In genomic region chr11:51533128-51533533, GRCm38 (mm10) we compare ENCODE assay signal across 18 mouse cellular contexts. TPM values are rescaled to one million over a fixed set of nuclear protein-coding genes. Genes with fewer than 3 reads are reported as not detected.
DNase-seq lines count a peak whose midpoint lies in the region; ATAC-seq and TF ChIP-seq lines count a peak whose summit lies in the region.
"Had no signal": no experiment of that assay in that cellular context is flagged by ENCODE, and none has a peak within 500 bp of the region (broad histone marks: within the 10 kb centered on the region; RNA-seq: fewer than 3 reads in every experiment).

No protein-coding gene starts in this region.

- ATAC-seq in lung, postnatal 0 days: peak; percentile 46
- ATAC-seq in embryonic facial prominence, embryonic 12.5 days (ENCODE audit: insufficient number of reproducible peaks, insufficient read depth, low FRiP score, low TSS enrichment): no peak; the same call in 1 of the 2 replicates
- ATAC-seq in limb, embryonic 13.5 days (ENCODE audit: low FRiP score, low read depth): peak; percentile 55; the same call in 1 of the 2 replicates
- ATAC-seq: CD4-positive, CD25-positive, alpha-beta regulatory T cell, adult 4 months; hindbrain, embryonic 16.5 days had no signal

- H3K27me3 ChIP-seq in lung, postnatal 0 days (replicated peaks; ENCODE audit: insufficient read depth, low read length): no peaks in the 10 kb centered on the region
- H3K27me3 ChIP-seq in embryonic facial prominence, embryonic 12.5 days: no peaks in the 10 kb centered on the region
- H3K27me3 ChIP-seq in limb, embryonic 13.5 days: 0 out of 2 replicates have a peak, but pooled peaks cover 8% of the 10 kb centered on the region
- H3K27me3 ChIP-seq in thymus, adult 2 months (ENCODE audit: control insufficient read depth, insufficient read depth, low read length): no peaks in the 10 kb centered on the region
- H3K27me3 ChIP-seq: liver, embryonic 13.5 days had no signal

- H3K36me3 ChIP-seq in lung, postnatal 0 days (ENCODE audit: insufficient read depth, low read length): no peaks in the 10 kb centered on the region
- H3K36me3 ChIP-seq in embryonic facial prominence, embryonic 12.5 days: no peaks in the 10 kb centered on the region
- H3K36me3 ChIP-seq in limb, embryonic 13.5 days: no peaks in the 10 kb centered on the region
- H3K36me3 ChIP-seq in thymus, adult 2 months (ENCODE audit: control insufficient read depth, insufficient read depth, low read length): no peaks in the 10 kb centered on the region
- H3K36me3 ChIP-seq: heart, embryonic 15.5 days; liver, embryonic 13.5 days had no signal

- H3K4me3 ChIP-seq in lung, postnatal 0 days (ENCODE audit: low read depth, low read length): no peak overlapping the region
- no peak overlapping the region for H3K4me3 ChIP-seq in embryonic facial prominence, embryonic 12.5 days
- no peak overlapping the region for H3K4me3 ChIP-seq in limb, embryonic 13.5 days
- H3K4me3 ChIP-seq in thymus, adult 2 months (ENCODE audit: control insufficient read depth, insufficient read depth, low read length): no peak overlapping the region
- H3K4me3 ChIP-seq: erythroblast, embryonic 14.5 days; heart, embryonic 15.5 days; left cerebral cortex, adult 2 months; liver, embryonic 13.5 days; myocyte had no signal

- DNase-seq in lung, postnatal 0 days (ENCODE audit: low spot score): peak; percentile 48
- DNase-seq in lung, postnatal 25 days (ENCODE audit: low spot score): no peak
- DNase-seq in yolk sac, embryonic 10.5 days (ENCODE audit: low spot score): peak; percentile 44
- DNase-seq in thymus, adult 2 months: no peak
- no peak for DNase-seq in cerebellum, adult 8-10 months
- DNase-seq: adrenal gland, postnatal 36 days; cerebellum, postnatal 14 days; gastrocnemius, postnatal 36 days; liver, embryonic 13.5 days had no signal

- no peak overlapping the region for H3K4me2 ChIP-seq in lung, postnatal 0 days (replicated peaks; ENCODE audit: low read depth, low read length)
- H3K4me2 ChIP-seq in embryonic facial prominence, embryonic 12.5 days (replicated peaks): peak overlapping the region; percentile 28; the same call in 1 of the 2 replicates
- H3K4me2 ChIP-seq in limb, embryonic 13.5 days (replicated peaks): peak overlapping the region; percentile 38
- H3K4me2 ChIP-seq: heart, embryonic 15.5 days; liver, embryonic 13.5 days; midbrain, embryonic 11.5 days had no signal

- H3K4me1 ChIP-seq in lung, postnatal 0 days (ENCODE audit: insufficient read depth, low read depth, low read length): no peaks in the 10 kb centered on the region; the same call in 1 of the 2 replicates
- peaks cover 7% of the 10 kb centered on the region for H3K4me1 ChIP-seq in embryonic facial prominence, embryonic 12.5 days
- H3K4me1 ChIP-seq in limb, embryonic 13.5 days: peaks cover 15% of the 10 kb centered on the region
- no peaks in the 10 kb centered on the region for H3K4me1 ChIP-seq in thymus, adult 2 months (replicated peaks; ENCODE audit: control insufficient read depth, insufficient read depth, low read length)
- H3K4me1 ChIP-seq: heart, embryonic 15.5 days; liver, embryonic 13.5 days had no signal

- no peak overlapping the region for H3K27ac ChIP-seq in lung, postnatal 0 days (ENCODE audit: low read length)
- H3K27ac ChIP-seq in embryonic facial prominence, embryonic 12.5 days: peak overlapping the region; percentile 52; the same call in 1 of the 2 replicates
- H3K27ac ChIP-seq in limb, embryonic 13.5 days: 0 out of 2 replicates have a peak overlapping the region, but pooled peaks have one; percentile 52
- no peak overlapping the region for H3K27ac ChIP-seq in thymus, adult 2 months (ENCODE audit: control insufficient read depth, insufficient read depth, low read length)
- H3K27ac ChIP-seq: heart, embryonic 15.5 days; left cerebral cortex, adult 2 months; liver, embryonic 13.5 days had no signal

- no peak for TF ChIP-seq EP300 in lung, postnatal 0 days (IDR thresholded peaks at IDR 0.05)

- TF ChIP-seq POLR2A in thymus, adult 2 months (IDR thresholded peaks at IDR 0.05; ENCODE audit: control insufficient read depth, extremely low read depth, insufficient read depth, low read length, poor library complexity): no peak

- no peak overlapping the region for H3K9ac ChIP-seq in lung, postnatal 0 days (replicated peaks; ENCODE audit: low read depth)
- H3K9ac ChIP-seq in embryonic facial prominence, embryonic 12.5 days: peak overlapping the region; percentile 38; the same call in 1 of the 2 replicates
- H3K9ac ChIP-seq in limb, embryonic 13.5 days: no peak overlapping the region
- H3K9ac ChIP-seq: heart, embryonic 15.5 days; liver, embryonic 13.5 days had no signal

- 38% methylated on average over 11 of the region's 11 CpGs for WGBS in lung, postnatal 0 days
- 16% methylated on average over 11 of the region's 11 CpGs for WGBS in embryonic facial prominence, embryonic 12.5 days
- WGBS in limb, embryonic 13.5 days: 22% methylated on average over 11 of the region's 11 CpGs
- 88% methylated on average over 11 of the region's 11 CpGs for WGBS in thymus, adult 2 months

- H3K9me3 ChIP-seq in lung, postnatal 0 days (ENCODE audit: low read length): no peaks in the 10 kb centered on the region
- no peaks in the 10 kb centered on the region for H3K9me3 ChIP-seq in embryonic facial prominence, embryonic 12.5 days
- no peaks in the 10 kb centered on the region for H3K9me3 ChIP-seq in limb, embryonic 13.5 days
- H3K9me3 ChIP-seq: heart, embryonic 15.5 days; liver, embryonic 13.5 days had no signal

- no peak for TF ChIP-seq CTCF in lung, postnatal 0 days (IDR thresholded peaks at IDR 0.05)
- TF ChIP-seq CTCF in thymus, adult 2 months (IDR thresholded peaks at IDR 0.05; ENCODE audit: borderline replicate concordance, control insufficient read depth, extremely low read depth, insufficient read depth, low read length, poor library complexity): no peak

RNA-seq across cellular contexts. Expression of gene Phykpl, which starts 51.4 kb away (rescaled TPM):
- 10.8 and 12.0 TPM in 2 replicates for polyA plus RNA-seq in lung, postnatal 0 days (2015; fragmentation: Nextera tagmentation; extraction: Ambion mirVana)
- 17.4 and 17.5 TPM in 2 replicates for polyA plus RNA-seq in embryonic facial prominence, embryonic 12.5 days (2016; fragmentation: Nextera tagmentation; extraction: Ambion mirVana)
- polyA plus RNA-seq in limb, embryonic 13.5 days (2015; fragmentation: Nextera tagmentation; extraction: Ambion mirVana): 16.7 and 17.1 TPM in 2 replicates
- polyA plus RNA-seq in thymus, adult 2 months (2012; rRNA removed): 20.2 and 21.8 TPM in 2 replicates

Comparison
In these comparisons a context has a peak if more than half of its experiments do, and no peak if none do; other contexts are left out.
1. DNase-seq: peak in lung, postnatal 0 days (single experiment) and yolk sac, embryonic 10.5 days (single experiment); none in lung, postnatal 25 days (single experiment), thymus, adult 2 months (single experiment) and cerebellum, adult 8-10 months (single experiment).
2. H3K27ac ChIP-seq: peak in embryonic facial prominence, embryonic 12.5 days (single experiment) and limb, embryonic 13.5 days (single experiment); none in lung, postnatal 0 days (single experiment) and thymus, adult 2 months (single experiment).